11 mouse cellular contexts compared by ENCODE assay signal in the genomic region with DNA sequence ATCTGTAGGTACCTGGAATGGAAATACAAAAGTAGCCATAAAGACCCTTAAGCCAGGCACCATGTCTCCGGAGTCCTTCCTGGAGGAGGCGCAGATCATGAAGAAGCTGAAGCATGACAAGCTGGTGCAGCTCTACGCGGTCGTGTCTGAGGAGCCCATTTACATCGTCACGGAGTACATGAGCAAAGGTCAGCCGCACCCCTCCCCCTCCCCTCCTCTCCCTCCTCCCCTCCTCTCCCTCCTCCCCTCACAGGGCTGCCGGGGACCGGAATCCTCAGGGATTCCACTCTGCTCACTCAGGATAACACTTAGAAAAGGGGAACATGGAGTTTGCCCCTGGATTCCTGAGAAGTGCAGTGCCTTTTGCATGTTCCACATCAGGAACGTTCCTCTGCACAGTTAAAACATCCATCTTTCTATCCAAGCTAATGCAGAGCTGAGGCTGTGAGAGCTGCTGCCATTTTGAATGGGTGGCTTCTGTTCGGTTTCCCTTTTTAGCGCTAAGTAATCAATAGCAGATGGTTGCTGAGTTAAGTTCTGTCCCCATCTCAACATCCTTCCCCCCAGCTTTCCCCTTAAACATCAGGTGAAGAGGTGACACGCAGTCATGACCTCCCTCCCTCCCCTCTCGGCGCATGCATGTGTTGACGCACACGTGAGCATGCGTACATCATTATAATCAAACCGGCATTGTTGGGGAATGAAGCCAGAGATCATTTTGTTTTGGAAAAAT.
DNase-seq lines count a peak whose midpoint lies in the region; ATAC-seq lines count a peak whose summit lies in the region.
"Had no signal": no experiment of that assay in that cellular context is flagged by ENCODE, and none has a peak within 500 bp of the region (broad histone marks: within the 10 kb centered on the region; RNA-seq: fewer than 3 reads in every experiment).

No protein-coding gene starts in this region.

- no peaks in the 10 kb centered on the region for H3K27me3 ChIP-seq in embryonic facial prominence, embryonic 10.5 days (replicated peaks; ENCODE audit: low read depth, poor library complexity, severe bottlenecking)
- no peaks in the 10 kb centered on the region for H3K27me3 ChIP-seq in hindbrain, embryonic 14.5 days (ENCODE audit: control insufficient read depth, insufficient read depth, low read length)
- H3K27me3 ChIP-seq in limb, embryonic 15.5 days = no peaks in the 10 kb centered on the region
- no peaks in the 10 kb centered on the region for H3K27me3 ChIP-seq in heart, embryonic 10.5 days (ENCODE audit: insufficient read depth, poor library complexity, severe bottlenecking)

- peak overlapping the region; percentile 45 for H3K4me3 ChIP-seq in embryonic facial prominence, embryonic 10.5 days
- no peak overlapping the region for H3K4me3 ChIP-seq in hindbrain, embryonic 14.5 days (replicated peaks; ENCODE audit: low read length)
- H3K4me3 ChIP-seq in limb, embryonic 15.5 days = no peak overlapping the region
- H3K4me3 ChIP-seq in heart, embryonic 10.5 days = no peak overlapping the region

- peaks cover 62% of the 10 kb centered on the region for H3K4me1 ChIP-seq in embryonic facial prominence, embryonic 10.5 days
- peaks cover 53% of the 10 kb centered on the region for H3K4me1 ChIP-seq in hindbrain, embryonic 14.5 days (replicated peaks; ENCODE audit: control insufficient read depth, insufficient read depth, low read length)
- H3K4me1 ChIP-seq in limb, embryonic 15.5 days = peaks cover 45% of the 10 kb centered on the region
- peaks cover 36% of the 10 kb centered on the region for H3K4me1 ChIP-seq in heart, embryonic 10.5 days

- WGBS in embryonic facial prominence, embryonic 10.5 days = 33% methylated on average over 20 of the region's 20 CpGs
- WGBS in hindbrain, embryonic 14.5 days = 41% methylated on average over 20 of the region's 20 CpGs
- WGBS in limb, embryonic 15.5 days = 44% methylated on average over 20 of the region's 20 CpGs
- WGBS in heart, embryonic 10.5 days = 67% methylated on average over 20 of the region's 20 CpGs

- no peak for ATAC-seq in hindbrain, embryonic 14.5 days (ENCODE audit: low FRiP score)
- ATAC-seq in limb, embryonic 15.5 days (ENCODE audit: insufficient number of reproducible peaks, low FRiP score, low TSS enrichment, low read depth) = no peak
- ATAC-seq: CD4-positive, CD25-positive, alpha-beta regulatory T cell, adult 4 months; inflammation-experienced regulatory T-cells, adult 6 months had no signal

- DNase-seq in kidney, adult 9 months = peak; percentile 23
- DNase-seq in kidney, adult 11 months = no peak
- peak; percentile 71 for DNase-seq in embryonic facial prominence, embryonic 10.5 days (ENCODE audit: low spot score)
- DNase-seq in hindbrain, embryonic 14.5 days (ENCODE audit: low spot score) = no peak
- DNase-seq in T-cell, adult 2 months (ENCODE audit: low spot score) = no peak
- DNase-seq in heart, embryonic 10.5 days (ENCODE audit: low spot score) = no peak
- DNase-seq in natural killer cell, adult 2 months (ENCODE audit: low spot score in 2 of 2) = no peak
- DNase-seq: cerebellum, postnatal 36 days had no signal

- H3K27ac ChIP-seq in embryonic facial prominence, embryonic 10.5 days (replicated peaks) = peak overlapping the region; percentile 81
- peak overlapping the region; percentile 62 for H3K27ac ChIP-seq in hindbrain, embryonic 14.5 days
- H3K27ac ChIP-seq in limb, embryonic 15.5 days = peak overlapping the region; percentile 54
- H3K27ac ChIP-seq in heart, embryonic 10.5 days = no peak overlapping the region

- H3K36me3 ChIP-seq in embryonic facial prominence, embryonic 10.5 days (replicated peaks) = peaks cover 54% of the 10 kb centered on the region
- peaks cover 40% of the 10 kb centered on the region for H3K36me3 ChIP-seq in hindbrain, embryonic 14.5 days (replicated peaks; ENCODE audit: control insufficient read depth, insufficient read depth)
- peaks cover 4% of the 10 kb centered on the region for H3K36me3 ChIP-seq in limb, embryonic 15.5 days
- peaks cover 19% of the 10 kb centered on the region for H3K36me3 ChIP-seq in heart, embryonic 10.5 days

- no peaks in the 10 kb centered on the region for H3K9me3 ChIP-seq in embryonic facial prominence, embryonic 10.5 days
- no peaks in the 10 kb centered on the region for H3K9me3 ChIP-seq in hindbrain, embryonic 14.5 days (ENCODE audit: control insufficient read depth, low read length)
- no peaks in the 10 kb centered on the region for H3K9me3 ChIP-seq in limb, embryonic 15.5 days
- H3K9me3 ChIP-seq in heart, embryonic 10.5 days = no peaks in the 10 kb centered on the region

- H3K4me2 ChIP-seq in hindbrain, embryonic 14.5 days (replicated peaks) = no peak overlapping the region
- no peak overlapping the region for H3K4me2 ChIP-seq in limb, embryonic 15.5 days

- no peak overlapping the region for H3K9ac ChIP-seq in hindbrain, embryonic 14.5 days
- H3K9ac ChIP-seq in limb, embryonic 15.5 days = no peak overlapping the region

Comparison
In these comparisons a context has a peak if more than half of its experiments do, and no peak if none do; other contexts are left out.
1. DNase-seq: peak in kidney, adult 9 months (single experiment) and embryonic facial prominence, embryonic 10.5 days (single experiment); none in kidney, adult 11 months (single experiment), hindbrain, embryonic 14.5 days (single experiment), T-cell, adult 2 months (single experiment), heart, embryonic 10.5 days (single experiment) and natural killer cell, adult 2 months (0 of 2).